Mouse (Mus musculus) olfactory bulb, adult 2 months (tissue): ENCODE data around the gene Olfr834. TPM values are rescaled to one million over a fixed set of nuclear protein-coding genes. Genes with fewer than 3 reads are reported as not detected.

ENCODE experiments used
- H3K27ac ChIP-seq: fragments of 200-500 bp; 2 replicates; pipeline ENCODE4 v1.5.1; 2012; ENCODE audit warnings: low read depth, low read length; ENCODE audit not compliant: insufficient read depth
- H3K4me1 ChIP-seq: fragments of 200-500 bp; 2 replicates; pipeline ENCODE4 v1.6.1; 2012; ENCODE audit warnings: low read length; ENCODE audit not compliant: control insufficient read depth, insufficient read depth
- H3K4me3 ChIP-seq: fragments of 200-500 bp; 2 replicates; pipeline ENCODE4 v1.5.1; 2012; ENCODE audit warnings: mild to moderate bottlenecking, low read depth, low read length, moderate library complexity; ENCODE audit not compliant: insufficient read depth
- CTCF ChIP-seq: fragments of 200-500 bp; IDR thresholded peaks from 2 replicates; pipeline ENCODE4 v1.5.1; 2012; ENCODE audit warnings: low read depth, mild to moderate bottlenecking, low read length, moderate library complexity; ENCODE audit not compliant: insufficient read depth
- POLR2A ChIP-seq: fragments of 200-500 bp; IDR thresholded peaks from 2 replicates; pipeline ENCODE4 v1.6.1; 2012; ENCODE audit warnings: mild to moderate bottlenecking, low read depth, low read length, moderate library complexity; ENCODE audit not compliant: insufficient read depth
- WGBS: fragments of 180-500 bp; shearing (Covaris S2); methylation state at CpG from one replicate; pipeline ENCODE4 v1.1.7; 2018; 5-methylcytosine and 5-hydroxymethylcytosine counted together
- polyA plus RNA-seq: library from polyadenylated mRNA; stranded (reverse); fragments of >200 nt; gene quantifications from 2 replicates; pipeline ENCODE4 v1.2.4, GENCODE M21; 2012; ENCODE audit warnings: low replicate concordance; ENCODE audit not compliant: missing spikeins, insufficient read depth, insufficient read length

Gene Olfr834
- not detected in 2 replicates for polyA plus RNA-seq

- TF ChIP-seq POLR2A (no peak), CTCF (no peak)
- 80% methylated on average over 3 of the region's 3 CpGs for WGBS
Measured at GRCm38 (mm10) chr9:18987690-18988089, at the start of gene Olfr834. TSS of gene Olfr834 (plus strand) at chr9:18987990.

DNA sequence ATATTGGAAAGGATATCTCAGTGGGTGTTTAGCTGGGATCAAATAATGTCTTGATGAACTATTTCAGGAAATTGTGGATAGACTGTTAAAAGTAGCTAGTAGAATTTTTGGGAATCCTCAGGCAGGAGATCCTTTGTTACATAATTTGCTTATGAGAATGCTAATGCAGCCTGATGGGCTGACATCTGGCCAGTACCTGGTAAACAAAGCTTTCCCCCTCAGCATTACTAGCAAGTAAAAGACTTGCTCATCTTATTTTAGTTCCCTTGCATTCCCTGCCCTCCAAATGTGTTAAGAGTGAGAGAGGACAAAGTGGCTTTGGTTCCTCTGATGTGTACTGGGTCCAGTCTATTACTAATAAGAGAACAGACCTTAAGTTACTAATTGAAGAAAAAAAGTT is 25.8 kb upstream of the Olfr834 start:
- H3K4me1 ChIP-seq: no peaks in the 10 kb centered on the region
- H3K4me3 ChIP-seq: no peak overlapping the region
- no peak overlapping the region for H3K27ac ChIP-seq
- no peak for TF ChIP-seq CTCF
- no peak for TF ChIP-seq POLR2A

More at GRCm38 (mm10) chr9:18987690-18988089, at the start of gene Olfr834:
- Histone ChIP-seq H3K27ac (no peak within 1 kb of the TSS), H3K4me3 (no peak within 1 kb of the TSS), H3K4me1 (no peaks in the 10 kb centered on the region)

- H3K4me1 ChIP-seq: no peaks in the 10 kb centered on the region
- H3K27ac ChIP-seq: no peak within 1 kb of the TSS
- 49% methylated on average over 1 of the region's 1 CpGs for WGBS
- no peak within 1 kb of the TSS for H3K4me3 ChIP-seq
- no peak for TF ChIP-seq POLR2A
- no peak for TF ChIP-seq CTCF
Measured at GRCm38 (mm10) chr9:19032435-19032834, 44.6 kb downstream of the Olfr834 start, which contains the start of gene Olfr835. TSS of gene Olfr835 (plus strand) at chr9:19032735.

Other genes starting within 250 kb of the Olfr834 start
- gene Olfr24, start 224.0 kb upstream of the Olfr834 start, polyA plus RNA-seq: not detected in 2 replicates
- not detected in 2 replicates for gene Olfr828, start 168.5 kb upstream of the Olfr834 start, polyA plus RNA-seq
- gene Olfr829, start 133.1 kb upstream of the Olfr834 start, polyA plus RNA-seq: not detected in 2 replicates
- gene Olfr830, start 113.3 kb upstream of the Olfr834 start, polyA plus RNA-seq: not detected in 2 replicates
- gene Olfr832, start 50.9 kb upstream of the Olfr834 start, polyA plus RNA-seq: not detected in 2 replicates
- not detected in 2 replicates for gene Olfr835, start 44.7 kb downstream of the Olfr834 start, polyA plus RNA-seq
- gene Olfr836, start 132.4 kb downstream of the Olfr834 start, polyA plus RNA-seq: not detected in 2 replicates
- gene Olfr837, start 148.3 kb downstream of the Olfr834 start, polyA plus RNA-seq: not detected in 2 replicates
- not detected in 2 replicates for gene Olfr839-ps1, start 189.3 kb downstream of the Olfr834 start, polyA plus RNA-seq